Mouse (Mus musculus) forebrain, embryonic 15.5 days (tissue): Measurements from ENCODE around the gene Zfp286. TPM values are rescaled to one million over a fixed set of nuclear protein-coding genes. Genes with fewer than 3 reads are reported as not detected.

Experiments
- ATAC-seq: fragments of 200-750 bp; cut with Nextera tagmentation; replicated peaks from 2 replicates; pipeline ENCODE4 v1.8.0; 2017; ENCODE audit warnings: mild to moderate bottlenecking, moderate TSS enrichment, moderate library complexity
- H3K27ac ChIP-seq: fragments of 300-500 bp; sonication (generic); replicated peaks from 2 replicates; pipeline ENCODE4 v1.5.1; 2015; ENCODE audit warnings: mild to moderate bottlenecking, inconsistent platforms
- H3K27me3 ChIP-seq: fragments of 300-500 bp; sonication (generic); 2 replicates; pipeline ENCODE4 v1.6.1; 2015; ENCODE audit warnings: inconsistent platforms
- H3K36me3 ChIP-seq: fragments of 300-500 bp; sonication (generic); 2 replicates; pipeline ENCODE4 v1.6.1; 2015; ENCODE audit warnings: mild to moderate bottlenecking, inconsistent platforms
- H3K4me1 ChIP-seq: fragments of 300-500 bp; sonication (generic); 2 replicates; pipeline ENCODE4 v1.6.1; 2015; ENCODE audit warnings: inconsistent platforms
- H3K4me2 ChIP-seq: fragments of 300-500 bp; sonication (generic); replicated peaks from 2 replicates; pipeline ENCODE4 v1.6.1; 2015; ENCODE audit warnings: mild to moderate bottlenecking, inconsistent platforms
- H3K4me3 ChIP-seq: fragments of 300-500 bp; sonication (generic); 2 replicates; pipeline ENCODE4 v1.5.1; 2015; ENCODE audit warnings: mild to moderate bottlenecking, inconsistent platforms
- H3K9ac ChIP-seq: fragments of 300-500 bp; sonication (generic); replicated peaks from 2 replicates; pipeline ENCODE4 v1.6.1; 2015; ENCODE audit warnings: mild to moderate bottlenecking, inconsistent platforms
- H3K9me3 ChIP-seq: fragments of 300-500 bp; sonication (generic); 2 replicates; pipeline ENCODE4 v1.6.1; 2016; ENCODE audit warnings: inconsistent platforms
- WGBS: fragments of 180-500 bp; shearing (Covaris S2); methylation state at CpG from one replicate; pipeline ENCODE4 v1.1.7; 2015; ENCODE audit warnings: mixed read lengths; 5-methylcytosine and 5-hydroxymethylcytosine counted together
- polyA plus RNA-seq: library from polyadenylated mRNA; unstranded; fragments of >200 nt; fragmentation: Nextera tagmentation; extraction: Ambion mirVana; gene quantifications from 2 replicates; pipeline ENCODE4 v1.2.1, GENCODE M21; 2015

The Zfp286 gene
- 40.1 and 41.8 TPM in 2 replicates for polyA plus RNA-seq

- peak; percentile 96 for ATAC-seq
Observed at GRCm38 (mm10) chr11:62788935-62789616, at the start of gene Zfp286. Gene Zfp286, minus strand, starts transcription at chr11:62789462.

DNA sequence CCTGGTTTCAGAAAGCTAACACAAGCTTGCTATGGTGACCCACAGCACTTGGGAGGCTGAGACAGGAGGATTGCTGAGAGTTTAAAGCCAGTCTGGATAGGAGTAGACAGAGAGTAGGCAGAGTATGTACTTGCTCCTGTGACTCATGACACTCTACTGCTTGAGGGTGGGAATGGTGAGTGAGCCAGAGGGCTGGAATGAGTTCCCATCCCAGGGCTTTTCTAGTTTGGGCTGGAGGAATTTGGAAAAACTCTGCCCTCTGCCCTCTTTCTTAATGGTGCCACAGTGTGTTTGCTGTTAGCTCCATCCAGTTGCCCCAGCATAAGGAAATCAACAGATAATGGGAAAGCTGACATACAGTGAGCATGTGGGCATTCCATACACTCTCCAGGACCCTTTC, 42.6 kb upstream of the Zfp286 start:
- H3K4me3 ChIP-seq, result no peak overlapping the region
- no peak for ATAC-seq
- H3K27me3 ChIP-seq, result no peaks in the 10 kb centered on the region
- H3K36me3 ChIP-seq, result no peaks in the 10 kb centered on the region
- no peaks in the 10 kb centered on the region for H3K4me1 ChIP-seq
- H3K9me3 ChIP-seq, result no peaks in the 10 kb centered on the region
- no peak overlapping the region for H3K27ac ChIP-seq
- H3K4me2 ChIP-seq, result no peak overlapping the region
- no peak overlapping the region for H3K9ac ChIP-seq

More at GRCm38 (mm10) chr11:62788935-62789616, at the start of gene Zfp286:
- H3K27ac ChIP-seq, result peak within 1 kb of the TSS; percentile 68
- H3K4me3 ChIP-seq, result peak within 1 kb of the TSS; percentile 49
- H3K4me1 ChIP-seq, result peaks cover 11% of the 10 kb centered on the region
- H3K9ac ChIP-seq, result peak within 1 kb of the TSS; percentile 60
- 6% methylated on average over 34 of the region's 34 CpGs for WGBS
- no peaks in the 10 kb centered on the region for H3K9me3 ChIP-seq
- H3K27me3 ChIP-seq, result no peaks in the 10 kb centered on the region
- H3K4me2 ChIP-seq, result peak within 1 kb of the TSS; percentile 65
- peaks cover 25% of the 10 kb centered on the region for H3K36me3 ChIP-seq

GRCm38 (mm10) chr11:62830387-62830786, 41.1 kb upstream of the Zfp286 start:
- H3K9me3 ChIP-seq, result no peaks in the 10 kb centered on the region
- WGBS, result 89% methylated on average over 2 of the region's 2 CpGs
- H3K36me3 ChIP-seq, result no peaks in the 10 kb centered on the region
- H3K4me2 ChIP-seq, result no peak overlapping the region
- no peak overlapping the region for H3K9ac ChIP-seq
- no peaks in the 10 kb centered on the region for H3K27me3 ChIP-seq
- no peak for ATAC-seq
- H3K4me1 ChIP-seq, result no peaks in the 10 kb centered on the region
- H3K27ac ChIP-seq, result no peak overlapping the region
- no peak overlapping the region for H3K4me3 ChIP-seq

GRCm38 (mm10) chr11:62827911-62828310, 38.6 kb upstream of the Zfp286 start:
- 77% methylated on average over 3 of the region's 3 CpGs for WGBS
- Histone ChIP-seq H3K36me3 (no peaks in the 10 kb centered on the region), H3K9ac (no peak overlapping the region), H3K4me3 (no peak overlapping the region), H3K27ac (no peak overlapping the region), H3K4me2 (no peak overlapping the region), H3K4me1 (no peaks in the 10 kb centered on the region), H3K27me3 (no peaks in the 10 kb centered on the region), H3K9me3 (no peaks in the 10 kb centered on the region)
- ATAC-seq, result no peak

DNA sequence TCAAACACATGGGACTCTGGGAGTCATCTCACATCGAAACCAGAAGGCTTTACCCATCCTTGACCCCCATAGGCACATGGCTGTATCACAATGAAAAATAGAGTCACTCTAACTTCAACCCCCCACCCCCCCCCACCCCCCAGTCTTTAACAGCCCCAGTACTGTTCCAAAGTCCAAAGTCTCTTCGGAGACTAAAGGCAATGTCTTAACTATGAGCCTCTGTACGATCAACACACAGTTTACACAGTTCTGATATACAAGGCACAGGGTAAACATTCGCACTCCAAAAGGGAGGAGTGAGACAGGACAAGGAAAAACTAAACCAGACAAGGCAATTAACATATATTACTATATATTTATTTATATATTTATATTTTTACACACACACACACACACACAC, 37.9 kb upstream of the Zfp286 start:
- 90% methylated on average over 4 of the region's 4 CpGs for WGBS
- H3K4me3 ChIP-seq, result no peak overlapping the region
- no peaks in the 10 kb centered on the region for H3K9me3 ChIP-seq
- no peak for ATAC-seq
- H3K27ac ChIP-seq, result no peak overlapping the region
- H3K27me3 ChIP-seq, result no peaks in the 10 kb centered on the region
- H3K4me1 ChIP-seq, result no peaks in the 10 kb centered on the region
- H3K36me3 ChIP-seq, result no peaks in the 10 kb centered on the region
- no peak overlapping the region for H3K9ac ChIP-seq
- H3K4me2 ChIP-seq, result no peak overlapping the region

DNA sequence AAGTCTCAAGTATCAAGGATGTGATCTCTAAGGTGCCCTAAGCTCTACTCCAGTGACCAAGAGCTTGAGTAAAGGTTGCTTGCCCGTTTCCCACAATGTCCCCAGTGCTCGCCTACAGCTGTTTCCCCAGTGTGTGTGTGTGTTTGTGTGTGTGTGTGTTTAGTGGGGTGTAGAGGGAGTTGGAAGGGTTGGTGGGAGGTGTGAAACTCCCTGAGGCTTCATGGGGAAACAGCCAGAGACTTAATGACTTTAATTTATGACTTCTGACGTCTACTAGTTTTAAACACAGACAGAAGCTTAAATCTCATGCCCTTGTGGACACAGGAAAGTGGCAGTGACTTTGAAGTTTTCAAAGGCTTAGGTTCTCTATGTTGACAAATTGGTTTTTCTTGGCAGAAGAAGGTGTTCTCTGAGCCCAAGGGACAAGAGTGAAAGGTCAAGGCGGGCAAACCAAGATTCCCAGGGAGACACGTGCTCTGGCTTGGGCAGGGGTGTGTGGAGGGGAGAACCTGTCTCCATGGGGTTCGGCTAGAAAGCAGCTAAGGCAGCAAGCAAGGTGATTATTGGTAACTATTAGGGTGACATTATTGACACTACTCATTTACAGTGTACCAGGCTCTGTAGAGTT, 37.0 kb upstream of the Zfp286 start:
- Histone ChIP-seq H3K4me3 (no peak overlapping the region), H3K27ac (no peak overlapping the region), H3K4me1 (no peaks in the 10 kb centered on the region), H3K9ac (no peak overlapping the region), H3K9me3 (no peaks in the 10 kb centered on the region), H3K27me3 (no peaks in the 10 kb centered on the region), H3K36me3 (no peaks in the 10 kb centered on the region), H3K4me2 (no peak overlapping the region)
- ATAC-seq, result no peak
- WGBS, result 89% methylated on average over 6 of the region's 6 CpGs

- H3K4me3 ChIP-seq, result no peak overlapping the region
- peaks cover 7% of the 10 kb centered on the region for H3K4me1 ChIP-seq
- H3K27me3 ChIP-seq, result no peaks in the 10 kb centered on the region
- H3K27ac ChIP-seq, result no peak overlapping the region
- WGBS, result 84% methylated on average over 9 of the region's 9 CpGs
- H3K36me3 ChIP-seq, result no peaks in the 10 kb centered on the region
- ATAC-seq, result no peak
- H3K9me3 ChIP-seq, result no peaks in the 10 kb centered on the region
- no peak overlapping the region for H3K9ac ChIP-seq
- no peak overlapping the region for H3K4me2 ChIP-seq
Observed at GRCm38 (mm10) chr11:62825222-62826105, 36.2 kb upstream of the Zfp286 start.

- Histone ChIP-seq H3K27ac (no peak overlapping the region), H3K9ac (no peak overlapping the region), H3K27me3 (no peaks in the 10 kb centered on the region), H3K9me3 (no peaks in the 10 kb centered on the region), H3K4me3 (no peak overlapping the region), H3K36me3 (no peaks in the 10 kb centered on the region), H3K4me2 (no peak overlapping the region), H3K4me1 (peaks cover 17% of the 10 kb centered on the region)
- ATAC-seq, result no peak
- 82% methylated on average over 7 of the region's 7 CpGs for WGBS
Observed at GRCm38 (mm10) chr11:62824211-62824610, 34.9 kb upstream of the Zfp286 start.

GRCm38 (mm10) chr11:62821893-62822292, 32.6 kb upstream of the Zfp286 start:
- H3K4me1 ChIP-seq, result peaks cover 17% of the 10 kb centered on the region
- H3K4me3 ChIP-seq, result no peak overlapping the region
- H3K9ac ChIP-seq, result no peak overlapping the region
- 77% methylated on average over 5 of the region's 5 CpGs for WGBS
- H3K9me3 ChIP-seq, result no peaks in the 10 kb centered on the region
- no peak overlapping the region for H3K4me2 ChIP-seq
- H3K36me3 ChIP-seq, result no peaks in the 10 kb centered on the region
- no peaks in the 10 kb centered on the region for H3K27me3 ChIP-seq
- ATAC-seq, result no peak
- no peak overlapping the region for H3K27ac ChIP-seq

- no peaks in the 10 kb centered on the region for H3K9me3 ChIP-seq
- peaks cover 17% of the 10 kb centered on the region for H3K4me1 ChIP-seq
- H3K4me3 ChIP-seq, result peak overlapping the region; percentile 35
- H3K36me3 ChIP-seq, result no peaks in the 10 kb centered on the region
- 20% methylated on average over 16 of the region's 16 CpGs for WGBS
- ATAC-seq, result peak; percentile 13; the same call in 1 of the 2 replicates
- H3K27ac ChIP-seq, result peak overlapping the region; percentile 19; the same call in 1 of the 2 replicates
- peak overlapping the region; percentile 55 for H3K4me2 ChIP-seq
- no peaks in the 10 kb centered on the region for H3K27me3 ChIP-seq
- peak overlapping the region; percentile 34 for H3K9ac ChIP-seq
Observed at GRCm38 (mm10) chr11:62820661-62821437, 31.6 kb upstream of the Zfp286 start.

GRCm38 (mm10) chr11:62820059-62820541, 30.8 kb upstream of the Zfp286 start, which contains the start of gene Trim16:
Gene Trim16, plus strand, starts transcription at chr11:62820231.
- peak within 1 kb of the TSS; percentile 19; the same call in 1 of the 2 replicates for H3K27ac ChIP-seq
- 3% methylated on average over 15 of the region's 15 CpGs for WGBS
- peak within 1 kb of the TSS; percentile 55 for H3K4me2 ChIP-seq
- H3K27me3 ChIP-seq, result no peaks in the 10 kb centered on the region
- no peaks in the 10 kb centered on the region for H3K9me3 ChIP-seq
- ATAC-seq, result peak; percentile 89
- no peaks in the 10 kb centered on the region for H3K36me3 ChIP-seq
- peak within 1 kb of the TSS; percentile 34 for H3K9ac ChIP-seq
- H3K4me3 ChIP-seq, result peak within 1 kb of the TSS; percentile 35
- peaks cover 17% of the 10 kb centered on the region for H3K4me1 ChIP-seq
